Mouse (Mus musculus) hindbrain, embryonic 14.5 days (tissue): Measurements from ENCODE around the gene Hnrnpl. TPM values are rescaled to one million over a fixed set of nuclear protein-coding genes. Genes with fewer than 3 reads are reported as not detected.
A peak's percentile ranks its signal among the peaks of the same experiment; 100 is the strongest.

ENCODE experiments used
- ATAC-seq: fragments of 200-750 bp; cut with Nextera tagmentation; 2 replicates; pipeline ENCODE4 v1.8.0; 2017; ENCODE audit warnings: moderate number of reproducible peaks, mild to moderate bottlenecking, moderate TSS enrichment, moderate library complexity; ENCODE audit not compliant: low FRiP score
- DNase-seq: peaks from one replicate; pipeline ENCODE4 v3.0.0-alpha.2; 2015; ENCODE audit warnings: low spot score
- H3K27ac ChIP-seq: fragments of 300-500 bp; sonication (generic); 2 replicates; pipeline ENCODE4 v1.5.1; 2014; ENCODE audit warnings: mild to moderate bottlenecking, moderate library complexity
- H3K27me3 ChIP-seq: fragments of 300-500 bp; sonication (generic); 2 replicates; pipeline ENCODE4 v1.6.1; 2014; ENCODE audit warnings: mild to moderate bottlenecking, low read length, mixed read lengths; ENCODE audit not compliant: control insufficient read depth, insufficient read depth
- H3K36me3 ChIP-seq: fragments of 300-500 bp; sonication (generic); replicated peaks from 2 replicates; pipeline ENCODE4 v1.6.1; 2014; ENCODE audit not compliant: control insufficient read depth, insufficient read depth
- H3K4me1 ChIP-seq: fragments of 300-500 bp; sonication (generic); replicated peaks from 2 replicates; pipeline ENCODE4 v1.6.1; 2014; ENCODE audit warnings: antibody characterized with exemption, low read length, mixed read lengths; ENCODE audit not compliant: control insufficient read depth, insufficient read depth
- H3K4me2 ChIP-seq: fragments of 300-500 bp; sonication (generic); replicated peaks from 2 replicates; pipeline ENCODE4 v1.6.1; 2014; ENCODE audit warnings: mild to moderate bottlenecking, moderate library complexity
- H3K4me3 ChIP-seq: fragments of 300-500 bp; sonication (generic); replicated peaks from 2 replicates; pipeline ENCODE4 v1.5.1; 2014; ENCODE audit warnings: mild to moderate bottlenecking, low read length
- H3K9ac ChIP-seq: fragments of 300-500 bp; sonication (generic); 2 replicates; pipeline ENCODE4 v1.6.1; 2014
- H3K9me3 ChIP-seq: fragments of 300-500 bp; sonication (generic); 2 replicates; pipeline ENCODE4 v1.6.1; 2016; ENCODE audit warnings: low read length; ENCODE audit not compliant: control insufficient read depth
- WGBS: fragments of 180-500 bp; shearing (Covaris S2); extraction: QIAGEN DNeasy Blood & Tissue Kit; methylation state at CpG from one replicate; pipeline ENCODE4 v1.1.7; 2014; 5-methylcytosine and 5-hydroxymethylcytosine counted together
- polyA plus RNA-seq: library from polyadenylated mRNA; unstranded; fragments of >200 nt; fragmentation: Nextera tagmentation; extraction: Ambion mirVana; gene quantifications from 2 replicates; pipeline ENCODE4 v1.2.1, GENCODE M21; 2014

Hnrnpl gene
- polyA plus RNA-seq, 1 experiment from 2014 or later, result 150 TPM

- Histone ChIP-seq H3K4me1 (no peaks in the 10 kb centered on the region), H3K36me3 (peaks cover 27% of the 10 kb centered on the region), H3K9ac (no peak overlapping the region), H3K27ac (no peak overlapping the region), H3K27me3 (no peaks in the 10 kb centered on the region), H3K9me3 (no peaks in the 10 kb centered on the region), H3K4me2 (no peak overlapping the region), H3K4me3 (no peak overlapping the region)
- DNase-seq, result no peak
- no peak for ATAC-seq
- WGBS, result 95% methylated on average over 9 of the region's 9 CpGs
Measured at GRCm38 (mm10) chr7:28787884-28788283, 20.5 kb upstream of the Hnrnpl start.

- Histone ChIP-seq H3K27me3 (no peaks in the 10 kb centered on the region), H3K9me3 (no peaks in the 10 kb centered on the region), H3K9ac (no peak within 1 kb of the TSS), H3K4me2 (no peak within 1 kb of the TSS), H3K36me3 (peaks cover 21% of the 10 kb centered on the region), H3K4me1 (no peaks in the 10 kb centered on the region), H3K27ac (no peak within 1 kb of the TSS), H3K4me3 (no peak within 1 kb of the TSS)
- ATAC-seq (no peak), DNase-seq (no peak)
- 86% methylated on average over 5 of the region's 5 CpGs for WGBS
Measured at GRCm38 (mm10) chr7:28788307-28789195, 19.8 kb upstream of the Hnrnpl start, which contains the start of gene Rinl. Gene Rinl, plus strand, starts transcription at chr7:28788969.

DNA sequence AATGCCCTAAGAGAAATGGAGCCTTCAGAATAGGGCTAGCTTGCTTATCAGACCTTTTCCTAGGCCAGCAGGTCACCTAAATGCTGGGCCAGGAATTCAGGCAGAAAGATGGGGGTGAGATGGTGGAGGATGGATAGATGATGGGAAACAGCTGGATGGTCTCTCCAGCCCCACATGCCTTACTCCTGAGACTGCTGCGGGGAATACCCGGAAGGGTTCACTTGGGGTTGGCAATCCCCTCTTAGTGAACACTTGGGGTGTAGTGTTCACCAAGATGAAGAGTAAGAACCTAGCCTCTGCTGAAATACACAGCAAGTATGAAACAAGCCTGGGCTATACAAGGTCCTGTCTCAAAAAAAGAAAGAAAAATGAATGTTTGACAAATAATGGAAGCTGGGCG is 19.1 kb upstream of the Hnrnpl start:
- WGBS, result 81% methylated on average over 3 of the region's 3 CpGs
- no peaks in the 10 kb centered on the region for H3K4me1 ChIP-seq
- H3K36me3 ChIP-seq, result peaks cover 14% of the 10 kb centered on the region
- no peak overlapping the region for H3K9ac ChIP-seq
- H3K27me3 ChIP-seq, result no peaks in the 10 kb centered on the region
- no peaks in the 10 kb centered on the region for H3K9me3 ChIP-seq
- no peak for ATAC-seq
- no peak overlapping the region for H3K27ac ChIP-seq
- DNase-seq, result no peak
- no peak overlapping the region for H3K4me3 ChIP-seq
- no peak overlapping the region for H3K4me2 ChIP-seq

DNA sequence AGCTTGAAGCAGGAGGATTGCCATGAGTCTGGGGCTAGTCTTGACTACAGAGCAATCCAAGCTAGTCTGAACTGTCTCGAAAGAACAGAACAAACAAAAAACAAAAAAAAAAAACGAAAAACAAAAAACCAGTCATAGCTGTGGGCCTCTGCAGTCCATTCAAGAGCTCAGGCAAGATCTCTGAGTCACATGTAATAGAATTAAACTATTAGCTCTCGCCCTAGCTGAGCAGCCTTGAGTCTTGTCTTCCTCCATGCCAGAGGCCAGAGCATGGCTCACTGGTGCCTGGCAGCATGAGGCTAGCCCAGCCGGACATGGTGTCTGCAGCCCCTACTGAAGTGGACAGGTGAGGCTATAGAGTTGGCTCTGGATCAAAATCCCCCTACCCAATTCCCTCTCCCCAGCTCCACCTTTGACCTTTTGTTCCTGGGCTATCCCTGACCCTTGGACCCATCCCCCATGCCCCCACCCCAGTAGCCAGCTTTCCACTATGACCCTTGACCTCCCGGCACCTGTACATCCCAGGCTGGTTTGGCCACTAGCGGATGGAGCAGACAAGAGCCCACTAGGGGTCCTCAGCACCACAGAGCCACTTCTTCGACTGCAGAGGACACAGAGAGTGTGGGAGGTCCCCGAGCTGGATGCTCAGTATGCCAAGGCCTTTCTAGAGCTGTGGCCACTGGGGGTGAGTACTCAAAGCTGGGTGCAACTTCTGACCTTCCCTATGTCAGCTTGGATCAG is 18.1 kb upstream of the Hnrnpl start:
- no peaks in the 10 kb centered on the region for H3K27me3 ChIP-seq
- H3K27ac ChIP-seq, result no peak overlapping the region
- ATAC-seq (peak; percentile 56; the same call in 1 of the 2 replicates), DNase-seq (no peak)
- H3K9ac ChIP-seq, result no peak overlapping the region
- no peaks in the 10 kb centered on the region for H3K9me3 ChIP-seq
- H3K4me3 ChIP-seq, result no peak overlapping the region
- H3K4me1 ChIP-seq, result no peaks in the 10 kb centered on the region
- H3K4me2 ChIP-seq, result no peak overlapping the region
- peaks cover 12% of the 10 kb centered on the region for H3K36me3 ChIP-seq
- 41% methylated on average over 8 of the region's 8 CpGs for WGBS

- H3K4me3 ChIP-seq, result no peak overlapping the region
- ATAC-seq, result no peak
- H3K27me3 ChIP-seq, result no peaks in the 10 kb centered on the region
- H3K36me3 ChIP-seq, result peaks cover 3% of the 10 kb centered on the region
- no peak for DNase-seq
- no peaks in the 10 kb centered on the region for H3K9me3 ChIP-seq
- H3K27ac ChIP-seq, result no peak overlapping the region
- H3K4me2 ChIP-seq, result no peak overlapping the region
- H3K9ac ChIP-seq, result no peak overlapping the region
- H3K4me1 ChIP-seq, result no peaks in the 10 kb centered on the region
Measured at GRCm38 (mm10) chr7:28791706-28792105, 16.6 kb upstream of the Hnrnpl start.

- Histone ChIP-seq H3K36me3 (no peaks in the 10 kb centered on the region; the same call in 1 of the 2 replicates), H3K9ac (no peak overlapping the region), H3K4me1 (no peaks in the 10 kb centered on the region), H3K4me2 (no peak overlapping the region), H3K9me3 (no peaks in the 10 kb centered on the region), H3K27ac (no peak overlapping the region), H3K4me3 (no peak overlapping the region), H3K27me3 (no peaks in the 10 kb centered on the region)
- 87% methylated on average over 13 of the region's 14 CpGs for WGBS
- ATAC-seq (no peak), DNase-seq (no peak)
Measured at GRCm38 (mm10) chr7:28792391-28793185, 15.8 kb upstream of the Hnrnpl start.

DNA sequence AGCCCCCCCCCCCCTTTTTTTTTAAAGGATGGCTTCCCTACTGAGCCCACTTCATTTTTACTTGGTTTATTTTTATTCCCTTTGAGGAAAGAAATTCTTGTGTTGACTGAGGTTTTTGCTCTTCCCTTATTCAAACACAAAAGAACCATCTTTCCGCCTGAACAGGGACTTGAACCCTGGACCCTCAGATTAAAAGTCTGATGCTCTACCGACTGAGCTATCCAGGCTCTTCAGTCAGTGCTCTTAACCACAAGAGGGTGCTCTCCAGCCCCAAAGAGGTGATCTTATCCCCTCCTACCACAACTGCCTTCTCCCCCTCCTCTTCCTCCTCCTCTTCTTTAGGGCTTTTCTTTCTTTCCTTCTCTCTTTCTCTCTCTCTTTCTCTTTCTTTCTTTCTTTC is 14.5 kb upstream of the Hnrnpl start:
- Histone ChIP-seq H3K27ac (no peak overlapping the region), H3K9me3 (no peaks in the 10 kb centered on the region), H3K36me3 (no peaks in the 10 kb centered on the region), H3K4me1 (no peaks in the 10 kb centered on the region), H3K4me2 (no peak overlapping the region), H3K9ac (no peak overlapping the region), H3K27me3 (no peaks in the 10 kb centered on the region), H3K4me3 (no peak overlapping the region)
- ATAC-seq (no peak), DNase-seq (no peak)
- WGBS, result 36% methylated on average over 2 of the region's 2 CpGs

GRCm38 (mm10) chr7:28794496-28794895 is 13.8 kb upstream of the Hnrnpl start:
- DNase-seq (no peak), ATAC-seq (no peak)
- no peaks in the 10 kb centered on the region for H3K36me3 ChIP-seq
- no peak overlapping the region for H3K9ac ChIP-seq
- H3K27me3 ChIP-seq, result no peaks in the 10 kb centered on the region
- 74% methylated on average over 3 of the region's 3 CpGs for WGBS
- no peaks in the 10 kb centered on the region for H3K4me1 ChIP-seq
- H3K4me3 ChIP-seq, result no peak overlapping the region
- H3K4me2 ChIP-seq, result no peak overlapping the region
- no peak overlapping the region for H3K27ac ChIP-seq
- H3K9me3 ChIP-seq, result no peaks in the 10 kb centered on the region

- Histone ChIP-seq H3K36me3 (no peaks in the 10 kb centered on the region), H3K9ac (no peak overlapping the region), H3K9me3 (no peaks in the 10 kb centered on the region), H3K27me3 (no peaks in the 10 kb centered on the region), H3K4me2 (peak overlapping the region; percentile 35), H3K27ac (no peak overlapping the region), H3K4me3 (no peak overlapping the region), H3K4me1 (no peaks in the 10 kb centered on the region)
- DNase-seq (no peak), ATAC-seq (no peak)
- 81% methylated on average over 15 of the region's 15 CpGs for WGBS
Measured at GRCm38 (mm10) chr7:28795832-28796231, 12.5 kb upstream of the Hnrnpl start.
